Mouse (Mus musculus): ENCODE measurements around the gene Aire.

The Aire gene

DNA sequence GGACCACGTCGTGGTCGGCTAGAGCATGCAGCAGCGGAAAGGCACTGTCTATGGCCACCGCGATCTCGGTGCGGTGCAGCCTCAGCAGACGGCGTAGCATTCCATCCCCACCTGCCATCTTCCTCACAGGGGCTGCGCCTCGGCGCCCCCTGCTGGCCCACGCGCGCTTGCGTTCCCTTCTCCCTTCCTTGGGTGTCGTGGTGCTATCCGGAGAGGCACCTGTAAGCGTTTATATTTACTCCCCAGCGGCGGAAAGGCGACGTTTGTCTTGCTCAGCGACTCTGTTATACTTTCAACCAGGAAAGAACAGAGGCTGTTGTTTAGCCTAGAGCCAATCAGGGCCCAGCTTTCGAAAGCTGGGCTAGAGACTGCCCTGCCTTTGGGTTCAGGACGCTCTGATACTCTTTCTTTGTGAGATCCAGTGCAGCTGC, at the start of gene Aire:
Gene Aire (minus strand): TSS at position 205 of the 431 bp plus-strand sequence.
- peak; percentile 62 to 74 for DNase-seq

DNA sequence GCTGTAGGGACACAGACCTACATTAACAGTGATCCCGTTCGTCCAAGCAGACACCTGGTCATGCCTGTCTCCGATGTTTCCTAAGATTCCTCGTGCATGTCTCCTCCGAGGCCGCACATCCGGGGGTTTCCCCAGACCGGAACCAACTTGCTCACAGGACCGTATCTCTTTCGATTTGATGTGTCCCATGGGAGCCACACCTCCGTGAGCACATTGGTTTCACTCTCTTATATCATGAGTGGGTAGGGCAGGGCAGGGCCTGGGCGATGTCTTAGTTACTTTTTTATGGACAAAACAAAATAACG, 49.3 kb upstream of the Aire start:
- peak in 1 of 2 experiments; percentile 38 for DNase-seq

DNA sequence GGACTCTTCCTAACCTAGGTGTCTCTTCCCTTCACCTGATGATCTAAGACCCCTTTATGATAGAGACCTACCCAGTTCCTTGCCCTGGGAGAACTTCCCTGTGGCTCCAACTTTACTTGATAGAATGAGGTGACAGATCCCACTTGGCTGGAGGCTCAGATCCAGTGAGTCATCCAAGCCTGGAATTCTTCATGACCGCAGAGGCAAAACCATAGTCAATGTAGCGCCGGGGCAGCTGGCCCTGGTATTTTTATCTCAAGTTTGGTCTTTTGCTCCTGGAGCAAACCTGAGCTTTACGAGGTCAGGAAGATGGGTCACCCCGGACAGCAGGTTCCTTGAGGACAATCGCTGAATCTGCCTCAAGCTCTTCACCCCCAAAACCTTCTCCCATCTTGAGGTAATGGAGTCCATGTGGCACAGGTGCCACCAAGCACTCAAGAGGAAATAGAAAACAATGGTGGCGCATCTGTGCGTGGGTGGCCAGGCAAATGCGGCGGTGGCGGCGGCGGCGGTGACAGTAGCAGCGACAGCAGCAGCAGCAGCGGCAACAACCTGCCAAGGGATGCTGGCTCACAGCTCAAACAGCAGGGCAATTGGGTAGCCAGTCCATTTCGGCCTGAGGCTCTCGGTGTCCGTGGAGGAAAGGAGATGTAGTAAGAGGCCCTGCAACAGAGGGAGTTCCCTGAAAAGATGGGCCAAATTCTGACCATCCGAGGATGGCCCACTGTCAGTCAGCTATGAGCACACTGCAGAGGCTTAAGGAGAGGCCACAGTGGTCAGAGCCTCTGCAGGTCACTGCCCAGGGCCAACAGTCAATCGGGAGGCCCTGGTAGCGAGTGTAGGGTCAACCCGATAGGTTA, 48.7 kb upstream of the Aire start:
- peak in 1 of 2 experiments; percentile 19 for DNase-seq

DNA sequence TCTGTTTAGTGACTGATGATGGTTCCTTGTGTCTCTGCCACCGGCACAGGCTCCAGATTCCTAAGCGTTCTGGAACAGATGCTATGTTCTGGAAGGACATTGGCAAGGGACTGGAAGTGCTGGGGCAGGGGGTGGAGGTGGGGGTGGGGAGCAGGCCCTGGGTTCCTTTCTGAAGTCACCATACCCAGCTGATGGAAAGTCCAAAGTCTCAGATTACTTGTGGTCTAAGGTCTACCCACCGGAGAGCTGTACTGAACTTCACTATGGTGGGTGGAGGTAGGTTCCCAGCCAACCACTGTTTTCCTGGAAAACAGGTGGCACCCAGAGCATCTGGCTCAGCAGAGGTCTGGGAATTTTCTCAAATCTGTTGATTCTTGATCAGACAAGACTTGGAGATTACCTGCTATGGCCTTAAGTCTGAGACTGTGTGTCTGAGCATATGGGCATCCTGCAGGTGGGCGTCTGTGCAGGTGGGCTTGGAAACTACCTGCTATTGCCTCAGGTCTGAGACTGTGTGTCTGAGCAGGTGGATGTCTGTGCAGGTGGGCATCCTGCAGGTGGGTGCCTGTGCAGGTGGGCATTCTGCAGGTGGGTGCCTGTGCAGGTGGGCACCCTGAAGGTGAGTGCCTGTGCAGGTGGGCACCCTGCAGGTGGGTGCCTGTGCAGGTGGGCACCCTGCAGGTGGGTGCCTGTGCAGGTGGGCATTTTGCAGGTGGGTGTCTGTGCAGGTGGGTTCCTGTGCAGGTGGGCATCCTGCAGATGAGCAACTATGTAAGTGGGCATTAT, 47.5 kb upstream of the Aire start:
- DNase-seq, result peak in 1 of 2 experiments; percentile 20

DNA sequence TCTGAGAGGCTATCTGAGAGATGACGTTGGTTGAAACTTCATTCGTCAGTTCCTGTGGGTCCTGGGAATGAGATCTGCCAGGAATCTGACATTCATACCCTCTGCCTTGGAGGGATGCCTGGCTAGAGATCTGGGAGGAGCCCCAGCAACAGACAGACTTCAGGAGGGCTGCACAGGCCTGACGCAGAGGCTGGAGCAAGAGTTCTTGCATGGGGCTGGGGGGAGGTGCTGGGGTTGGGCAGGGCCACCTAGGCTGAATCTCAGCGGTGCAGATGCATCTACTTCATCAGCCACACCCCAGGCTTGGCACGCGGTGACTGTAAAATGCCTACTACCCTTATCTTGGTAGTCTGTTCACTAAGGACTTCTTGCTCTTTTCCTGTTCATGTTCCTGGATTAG, 46.8 kb upstream of the Aire start:
- peak in 1 of 2 experiments; percentile 46 for DNase-seq

DNA sequence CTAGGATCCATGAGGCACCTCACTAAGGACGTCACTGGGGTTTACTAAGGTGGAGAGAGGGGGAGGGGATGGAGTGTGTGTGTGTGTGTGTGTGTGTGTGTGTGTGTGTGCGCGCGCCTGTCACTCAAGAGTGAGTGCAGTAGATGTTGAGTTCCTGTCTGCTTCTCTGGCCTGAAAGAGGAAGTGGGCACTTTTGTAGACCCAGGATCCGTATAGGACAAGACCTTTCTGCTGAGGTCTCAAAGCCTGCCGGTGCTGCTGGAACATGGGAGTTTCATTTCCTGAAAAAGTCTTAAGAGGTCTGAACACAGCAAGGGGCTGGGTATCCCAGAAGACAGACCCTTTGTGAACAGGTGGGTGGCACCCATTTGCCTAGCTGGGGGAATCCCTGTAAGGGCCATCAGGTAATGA, 43.7 kb upstream of the Aire start:
- no peak for DNase-seq

DNA sequence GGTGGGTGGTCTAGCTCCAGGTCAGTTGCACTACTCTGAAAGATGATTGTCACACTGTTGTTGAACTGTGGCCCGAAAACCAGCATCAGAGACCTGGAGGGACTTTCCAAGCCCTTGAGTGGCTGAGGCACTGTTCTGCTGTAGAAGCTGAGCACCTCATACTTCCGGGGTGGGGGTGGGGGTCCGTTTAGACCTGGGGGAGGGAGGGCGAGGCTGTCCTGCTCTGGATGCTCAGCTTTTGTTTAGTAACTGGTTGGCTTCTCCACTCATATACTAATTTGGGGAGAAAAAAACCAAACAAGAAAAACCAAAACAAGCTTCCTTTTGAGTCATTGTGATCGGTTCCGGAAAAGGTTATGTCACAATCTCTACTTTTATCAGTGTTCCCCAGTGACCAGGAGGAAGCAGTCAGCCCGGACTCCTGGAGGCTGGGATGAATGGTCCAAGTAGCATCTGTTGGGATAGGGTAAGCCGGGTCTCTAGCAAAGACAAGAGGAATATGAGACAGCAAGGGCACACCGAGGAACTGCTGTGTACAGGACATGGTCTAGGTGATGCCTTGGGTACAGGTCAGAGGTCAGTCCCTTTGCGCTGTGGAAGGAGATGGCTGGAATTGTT, 43.1 kb upstream of the Aire start:
- no peak for DNase-seq

DNA sequence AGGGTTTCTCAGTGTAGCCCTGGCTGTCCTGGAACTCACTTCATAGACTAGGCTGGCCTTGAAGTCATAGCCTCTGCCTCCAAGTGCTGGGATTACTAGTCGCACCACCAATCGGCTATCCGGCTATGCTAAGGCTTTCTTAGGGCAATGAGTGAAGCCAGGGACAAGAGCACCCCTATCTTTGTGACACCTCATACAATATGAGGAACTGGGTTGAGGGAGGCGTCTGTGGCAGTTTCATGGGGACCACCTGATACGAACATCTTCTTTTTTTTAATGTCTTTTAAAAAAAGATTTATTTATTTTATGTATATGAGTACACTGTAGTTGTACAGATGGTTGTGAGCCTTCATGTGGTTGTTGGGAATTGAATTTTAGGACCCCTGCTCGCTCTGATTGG, 42.3 kb upstream of the Aire start:
- DNase-seq, result no peak

DNA sequence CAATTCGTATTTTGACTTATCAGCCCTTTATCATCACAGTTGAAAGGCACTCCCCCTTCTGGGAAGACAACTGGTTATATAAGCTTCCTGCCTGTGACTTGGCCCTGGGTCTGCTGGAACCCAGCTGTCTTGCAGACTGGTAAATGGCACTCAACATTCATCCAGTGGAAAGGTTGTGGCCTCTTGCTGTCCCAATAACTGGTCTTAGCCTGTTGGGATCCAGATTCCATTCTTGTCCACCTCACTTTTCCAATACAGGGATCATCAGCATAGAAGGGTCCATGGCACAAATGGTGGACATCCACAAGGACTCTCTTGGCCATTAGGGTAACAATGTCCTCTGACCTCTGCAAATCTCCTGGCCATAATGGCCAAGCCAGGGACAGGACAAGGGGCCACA, 40.7 kb upstream of the Aire start:
- DNase-seq, result no peak

DNA sequence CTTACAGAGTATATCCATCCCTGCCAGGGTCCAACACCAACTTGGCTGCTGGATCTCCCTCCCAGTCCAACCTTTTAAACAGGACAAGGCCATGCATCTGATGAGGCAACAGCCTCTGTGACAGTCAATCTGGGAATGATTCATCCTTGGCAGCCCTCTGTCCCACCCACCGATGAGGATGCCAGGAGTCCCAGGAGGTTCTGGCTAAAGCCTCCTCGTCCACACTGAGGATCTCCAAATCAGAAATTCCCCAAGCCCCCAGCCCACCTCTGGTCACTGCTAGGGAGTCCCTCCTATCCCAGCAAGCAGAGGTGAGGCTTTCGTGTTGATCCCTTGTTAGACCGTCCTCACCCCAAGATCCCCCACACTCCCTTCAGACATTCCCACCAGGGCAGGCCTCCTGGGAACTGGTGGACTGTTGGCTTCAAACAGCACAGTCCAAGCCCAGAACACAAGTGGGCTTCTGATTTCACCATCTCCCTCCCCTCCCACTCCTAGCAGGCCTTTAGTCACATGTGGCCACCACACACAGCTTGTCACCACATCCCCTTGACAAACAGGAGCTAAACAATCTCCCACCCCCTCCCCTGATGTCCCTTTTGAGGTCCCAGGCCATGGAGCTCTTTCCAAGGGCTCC, 36.7 kb upstream of the Aire start:
- DNase-seq, result no peak

DNA sequence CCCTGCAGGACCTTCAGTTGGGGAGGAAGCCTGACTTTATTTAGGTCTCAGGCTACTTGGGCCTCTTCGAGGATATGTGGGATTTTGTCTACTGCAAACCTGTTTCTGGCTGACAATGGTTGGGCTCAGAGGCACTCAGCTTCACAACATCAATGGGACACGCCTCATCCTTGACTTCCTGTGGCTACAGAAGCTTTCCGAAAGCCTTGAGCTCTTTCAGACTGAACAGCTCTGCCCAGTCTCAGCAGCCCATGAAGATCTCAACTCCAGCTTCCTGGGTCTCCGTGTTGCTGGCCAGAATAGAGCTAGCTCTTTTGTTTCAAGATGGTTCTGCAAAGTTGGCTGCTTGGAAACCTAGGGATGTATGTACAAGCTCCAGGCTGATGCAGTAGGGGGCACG, 34.9 kb upstream of the Aire start:
- DNase-seq, result no peak

DNA sequence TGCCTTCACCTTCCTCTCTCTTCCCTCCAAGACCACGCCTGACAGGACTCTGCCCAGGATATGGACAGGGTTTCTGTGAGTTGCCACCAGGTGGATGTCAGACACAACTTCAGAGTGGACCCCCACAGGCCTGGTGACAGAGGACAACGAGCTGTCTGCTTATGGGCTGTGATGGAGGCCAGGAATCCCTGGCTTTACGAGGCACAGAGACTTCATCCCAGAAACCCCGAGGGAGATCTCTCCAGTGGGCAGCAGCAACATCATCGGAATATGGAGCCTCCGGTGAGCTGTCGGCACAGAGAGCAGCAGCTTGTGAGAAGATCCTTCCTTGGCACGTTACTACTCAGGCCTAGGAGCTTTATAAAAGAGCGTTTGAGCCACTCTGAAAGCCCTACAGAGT, 34.5 kb upstream of the Aire start:
- DNase-seq, result no peak

DNA sequence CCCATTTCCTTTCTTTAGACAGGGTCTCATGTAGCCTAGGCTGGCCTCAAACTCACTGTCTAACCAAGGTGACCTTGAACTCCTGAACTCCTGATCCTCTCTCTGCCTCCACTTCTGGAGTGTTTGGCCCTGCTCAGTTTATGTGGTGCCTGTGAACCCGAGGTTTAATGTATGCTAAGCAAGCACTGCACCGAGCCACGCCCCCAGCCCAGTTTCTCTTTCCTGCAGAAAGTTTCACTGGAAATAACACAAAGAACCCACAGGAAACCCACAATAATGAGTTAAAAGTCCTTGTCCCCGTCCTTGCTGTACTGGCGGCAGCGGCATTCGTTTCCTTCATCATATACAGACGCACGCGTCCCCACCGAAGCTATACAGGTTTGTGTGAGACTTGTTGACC, 31.6 kb upstream of the Aire start:
- no peak for DNase-seq

DNA sequence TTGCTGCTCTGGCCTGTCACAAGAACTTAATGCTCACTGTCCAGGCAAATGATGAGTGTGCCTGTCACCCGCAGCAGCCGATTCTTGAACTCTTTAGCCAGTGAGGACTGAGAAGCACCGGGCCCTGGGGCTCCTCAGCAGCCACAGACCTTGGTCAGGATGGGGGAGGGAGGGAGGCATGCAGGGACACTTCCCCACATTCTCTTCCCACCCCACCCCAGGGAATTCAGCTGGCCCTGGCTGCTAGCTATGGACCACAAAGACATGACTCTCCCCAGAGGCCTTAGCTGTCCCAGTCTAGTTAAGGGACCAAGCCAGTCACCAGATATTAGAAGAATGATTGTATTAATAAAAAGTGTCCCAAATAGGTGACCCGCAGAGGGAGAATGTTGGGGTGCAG, 30.7 kb upstream of the Aire start:
- no peak for DNase-seq

DNA sequence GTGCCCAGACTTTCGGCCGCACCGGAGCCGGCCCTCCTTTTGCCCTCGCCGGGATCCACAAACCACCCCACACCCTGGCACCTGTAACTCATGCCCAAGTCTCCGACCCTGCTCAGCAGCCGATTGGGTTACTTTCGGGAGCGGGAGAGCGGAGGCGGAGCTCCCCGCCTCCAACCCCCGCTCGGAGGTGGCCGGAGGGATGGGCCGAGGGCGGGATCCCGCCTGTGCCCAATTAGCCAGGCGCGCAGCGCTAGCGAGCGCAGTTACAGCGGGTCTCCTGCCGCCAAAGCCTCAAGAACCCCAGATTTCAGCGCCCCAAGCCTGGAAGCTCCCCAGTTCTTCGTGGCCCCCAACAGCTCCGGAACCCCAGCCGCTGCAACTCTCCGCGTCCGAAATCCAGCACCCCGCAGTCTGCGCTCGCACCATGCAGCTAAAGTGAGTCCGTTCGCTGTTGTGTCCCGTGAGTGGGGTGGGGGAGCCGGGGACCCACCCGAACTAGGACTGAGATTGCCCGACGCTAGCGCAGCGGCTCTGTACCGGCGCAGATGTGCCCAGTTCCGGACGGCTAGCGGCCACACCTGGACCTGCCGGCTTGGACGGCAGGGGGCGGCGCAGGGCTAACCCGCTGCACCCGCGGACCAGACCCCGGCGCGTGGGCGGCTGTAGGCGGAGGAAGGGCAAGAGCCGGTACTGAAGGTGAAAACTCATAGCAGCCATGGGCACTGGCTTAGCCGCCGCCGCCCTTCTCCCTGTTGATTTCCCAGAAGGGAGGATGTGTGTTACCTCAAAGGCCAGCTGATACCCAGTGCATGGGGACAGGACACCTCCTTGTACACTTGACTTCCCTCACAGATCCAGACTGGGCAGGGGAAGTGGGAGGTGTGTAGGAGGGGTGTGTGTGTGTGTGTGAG, 25.9 kb upstream of the Aire start, which contains the start of gene Icosl:
Gene Icosl (plus strand): TSS at position 202 of the 911 bp plus-strand sequence.
- DNase-seq, result peak; percentile 80 to 94

DNA sequence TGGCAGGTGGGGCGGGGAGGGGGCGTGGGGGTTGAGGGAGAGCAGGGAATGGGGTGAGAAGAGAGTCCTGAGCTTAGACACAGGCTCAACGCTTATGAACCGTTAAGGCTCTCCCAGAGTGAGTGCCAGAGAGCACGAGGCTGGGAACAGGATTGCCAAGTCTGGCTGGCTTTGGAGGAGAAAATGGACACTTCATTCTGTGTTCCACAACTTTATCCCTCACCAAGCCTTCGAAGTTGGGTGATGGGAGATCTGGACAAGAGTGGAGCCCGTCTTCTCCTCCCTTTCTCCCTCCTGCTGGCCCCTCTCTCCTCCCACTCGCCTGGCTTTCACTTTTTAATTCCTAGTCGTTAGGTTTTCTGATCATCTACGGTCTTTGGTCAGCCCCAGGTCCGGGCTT, 25.1 kb upstream of the Aire start:
- no peak for DNase-seq

DNA sequence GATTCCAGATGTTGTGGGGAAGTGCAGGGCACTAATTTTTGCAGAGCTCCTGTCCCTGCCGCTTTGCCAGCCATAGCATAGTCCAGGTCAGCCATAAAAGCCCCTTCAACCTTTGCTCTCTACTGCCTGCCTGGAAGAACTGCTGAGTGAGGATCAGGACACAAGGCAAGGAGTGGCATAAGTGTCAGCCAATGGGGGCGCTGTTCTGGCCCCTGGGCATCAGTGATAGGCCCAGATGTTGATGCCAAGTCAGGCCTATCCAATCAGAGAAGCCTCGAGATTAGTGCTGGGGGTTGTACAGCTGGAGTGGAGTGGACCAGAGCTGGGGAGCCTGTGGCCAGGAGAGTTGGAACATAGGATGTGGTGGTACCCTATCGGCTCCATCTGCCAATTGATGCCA, 23.8 kb upstream of the Aire start:
- DNase-seq, result peak; percentile 61 to 80

DNA sequence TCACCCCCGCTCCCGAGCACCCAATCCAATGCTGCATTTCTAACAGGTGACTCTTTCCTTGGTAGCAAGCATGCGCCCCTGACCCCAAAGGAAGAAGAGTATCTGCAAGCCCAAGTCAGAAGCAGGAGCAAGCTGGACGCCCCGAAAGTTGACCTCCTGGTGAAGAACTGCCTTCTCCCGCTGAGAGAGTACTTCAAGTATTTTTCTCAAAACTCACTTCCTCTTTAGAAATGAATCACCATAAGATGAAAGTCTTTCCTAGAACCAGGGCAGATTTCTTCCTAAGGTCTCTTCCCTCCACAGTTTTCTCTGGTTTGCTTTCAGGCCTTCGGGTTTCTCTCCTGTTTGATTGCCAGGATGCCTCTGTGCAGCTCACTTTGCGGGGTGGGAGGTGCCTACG, 19.7 kb upstream of the Aire start:
- DNase-seq, result no peak

DNA sequence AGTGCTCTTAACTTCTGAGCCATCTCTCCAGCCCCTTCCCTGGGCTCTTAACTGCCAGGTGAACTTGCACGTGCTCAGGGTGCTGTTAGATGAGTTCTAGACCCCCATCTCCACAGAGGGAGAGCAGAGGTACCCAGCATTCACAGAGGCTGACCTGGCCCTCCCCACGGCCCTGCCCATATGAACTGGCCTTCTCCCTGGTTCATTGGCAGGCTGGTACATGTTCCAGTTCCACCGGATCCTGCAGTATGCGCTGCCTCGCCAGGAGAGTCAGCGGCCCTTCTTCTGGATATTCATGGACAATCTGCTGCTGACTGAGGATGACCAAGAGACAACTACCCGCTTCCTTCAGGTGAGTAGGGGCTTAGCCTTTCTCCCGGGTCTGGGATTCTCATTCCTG, 13.6 kb upstream of the Aire start:
- DNase-seq, result no peak

DNA sequence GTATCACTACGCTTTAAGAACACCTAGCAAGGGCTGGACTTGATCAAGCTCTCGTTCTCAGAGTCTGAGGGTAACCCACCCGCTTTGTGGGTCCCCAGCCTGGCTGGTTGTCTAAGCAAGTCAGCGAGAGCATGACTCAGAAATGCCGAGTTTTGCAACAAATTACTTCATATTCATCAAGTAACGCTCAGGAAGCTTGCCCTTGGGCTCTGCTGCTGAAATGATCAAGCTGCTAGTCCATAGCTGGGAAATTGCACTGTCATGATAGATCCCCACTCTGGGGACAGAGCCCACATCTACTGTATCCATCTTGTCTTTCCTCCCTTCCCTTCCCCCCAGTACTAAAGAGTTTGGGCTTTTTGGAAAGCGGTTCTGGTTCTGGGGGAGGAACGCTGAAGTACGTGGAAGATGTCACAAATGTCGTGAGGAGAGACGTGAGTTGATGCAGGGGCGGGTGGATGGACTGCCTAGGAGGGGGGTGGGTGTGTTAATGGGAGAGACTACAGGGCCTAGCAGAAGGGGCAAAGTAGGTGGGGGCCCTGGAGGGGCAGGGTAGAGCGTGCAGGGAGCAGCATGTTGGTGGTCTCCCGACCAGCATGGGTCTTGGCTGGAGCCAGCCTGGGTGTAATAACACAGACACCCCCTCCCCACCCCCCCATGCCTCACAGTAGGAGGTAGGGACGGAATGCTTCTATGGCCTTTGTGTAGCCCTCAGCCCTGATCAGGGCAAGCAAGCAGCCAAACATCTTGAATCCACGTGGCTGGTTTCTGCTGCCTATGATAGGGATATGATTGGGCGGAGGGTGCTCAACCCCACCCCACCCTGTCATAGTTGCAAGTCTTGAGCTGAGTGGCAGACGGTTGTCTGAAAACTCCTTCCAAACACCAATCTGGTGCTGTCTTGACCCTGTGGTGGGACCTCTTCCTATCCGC, 11.5 kb upstream of the Aire start:
- no peak for DNase-seq

DNA sequence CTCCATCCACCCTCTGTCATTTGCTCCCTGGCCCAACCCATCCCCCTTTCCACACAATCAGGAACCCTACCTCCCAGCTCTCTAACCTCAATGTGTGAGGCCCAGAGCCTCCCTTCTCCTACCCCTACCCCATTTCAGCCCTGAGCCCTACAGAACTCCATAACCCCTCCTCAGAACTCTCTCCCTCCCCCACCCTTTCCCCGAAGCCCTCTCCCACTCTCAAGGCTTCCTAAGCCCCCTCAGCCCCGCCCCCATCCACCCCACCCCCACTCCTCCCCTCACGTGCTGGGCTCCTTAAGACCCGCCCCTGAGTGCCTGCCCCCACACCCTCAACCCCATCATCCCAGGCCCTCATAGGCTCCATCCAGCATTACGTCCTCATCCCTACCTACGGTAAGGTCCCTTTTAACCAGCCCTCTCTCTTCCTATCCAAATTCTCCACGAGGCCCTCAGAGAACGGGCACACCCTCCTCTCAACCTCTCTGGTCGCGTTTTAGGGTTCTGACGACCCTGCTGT, 6.2 kb upstream of the Aire start:
- DNase-seq, result no peak
